Mouse (Mus musculus) retina, embryonic 14.5 days (tissue): ENCODE results near the gene Hsd17b1.

Experiments used
- DNase-seq: peaks from one replicate; pipeline ENCODE4 v3.0.0-alpha.2; 2015; ENCODE audit warnings: low spot score

The Hsd17b1 gene

GRCm38 (mm10) chr11:101078121-101078520 lies at the start of gene Hsd17b1:
Gene Hsd17b1 (plus strand): TSS chr11:101078411.
- no peak for DNase-seq

GRCm38 (mm10) chr11:101029320-101029719 lies 48.9 kb upstream of the Hsd17b1 start:
- DNase-seq: no peak

GRCm38 (mm10) chr11:101030136-101030807 lies 47.9 kb upstream of the Hsd17b1 start:
- no peak for DNase-seq

- DNase-seq: no peak
These were observed 47.4 kb upstream of the Hsd17b1 start for GRCm38 (mm10) chr11:101030808-101031156.

- no peak for DNase-seq
These were observed 46.7 kb upstream of the Hsd17b1 start for GRCm38 (mm10) chr11:101031470-101031869.

GRCm38 (mm10) chr11:101033856-101034500 lies 44.2 kb upstream of the Hsd17b1 start:
- DNase-seq: no peak

- no peak for DNase-seq
These were observed 43.4 kb upstream of the Hsd17b1 start for GRCm38 (mm10) chr11:101034614-101035327.

GRCm38 (mm10) chr11:101035328-101035695 lies 42.9 kb upstream of the Hsd17b1 start:
- no peak for DNase-seq

GRCm38 (mm10) chr11:101037795-101038194 lies 40.4 kb upstream of the Hsd17b1 start:
- no peak for DNase-seq

GRCm38 (mm10) chr11:101045826-101046225 lies 32.4 kb upstream of the Hsd17b1 start:
- no peak for DNase-seq

GRCm38 (mm10) chr11:101046440-101046839 lies 31.8 kb upstream of the Hsd17b1 start:
- no peak for DNase-seq

GRCm38 (mm10) chr11:101047502-101047901 lies 30.7 kb upstream of the Hsd17b1 start:
- no peak for DNase-seq

- DNase-seq: no peak
These were observed 27.9 kb upstream of the Hsd17b1 start for GRCm38 (mm10) chr11:101050359-101050758.

GRCm38 (mm10) chr11:101051051-101051493 lies 27.1 kb upstream of the Hsd17b1 start:
- no peak for DNase-seq

- DNase-seq: no peak
These were observed 26.6 kb upstream of the Hsd17b1 start for GRCm38 (mm10) chr11:101051617-101052016.

GRCm38 (mm10) chr11:101052751-101053473 lies 25.3 kb upstream of the Hsd17b1 start:
- DNase-seq: no peak

- DNase-seq: peak; percentile 30
These were observed 24.2 kb upstream of the Hsd17b1 start for GRCm38 (mm10) chr11:101053974-101054373.

- DNase-seq: no peak
These were observed 22.8 kb upstream of the Hsd17b1 start for GRCm38 (mm10) chr11:101055418-101055817.

GRCm38 (mm10) chr11:101056885-101057284 lies 21.3 kb upstream of the Hsd17b1 start:
- no peak for DNase-seq

- DNase-seq: peak; percentile 93
These were observed 20.4 kb upstream of the Hsd17b1 start for GRCm38 (mm10) chr11:101057860-101058259.

- no peak for DNase-seq
These were observed 19.5 kb upstream of the Hsd17b1 start for GRCm38 (mm10) chr11:101058726-101059125.

GRCm38 (mm10) chr11:101059473-101059872 lies 18.7 kb upstream of the Hsd17b1 start:
- no peak for DNase-seq
